Mouse (Mus musculus): ENCODE measurements around the gene Usmg5.

Gene Usmg5

DNA sequence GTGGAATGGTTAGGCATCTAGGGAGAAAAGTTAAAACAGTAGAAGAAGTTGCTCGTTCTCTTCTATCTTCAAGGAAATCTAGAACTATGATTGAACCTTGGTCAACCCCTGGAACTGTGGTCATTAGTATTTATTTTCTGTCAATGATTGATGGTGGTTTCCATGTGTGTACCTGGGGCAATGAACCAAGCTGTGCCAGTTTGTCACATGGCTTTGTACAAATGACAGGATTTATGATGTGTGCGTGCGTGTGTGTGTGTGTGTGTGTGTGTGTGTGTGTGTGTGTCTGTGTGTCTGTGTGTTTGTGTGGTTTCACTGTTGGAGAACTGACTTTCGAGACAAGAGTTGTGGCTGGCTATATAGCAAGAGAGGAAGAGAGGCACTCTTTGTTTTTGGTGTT is 37.0 kb downstream of the Usmg5 start:
- no peak for DNase-seq

DNA sequence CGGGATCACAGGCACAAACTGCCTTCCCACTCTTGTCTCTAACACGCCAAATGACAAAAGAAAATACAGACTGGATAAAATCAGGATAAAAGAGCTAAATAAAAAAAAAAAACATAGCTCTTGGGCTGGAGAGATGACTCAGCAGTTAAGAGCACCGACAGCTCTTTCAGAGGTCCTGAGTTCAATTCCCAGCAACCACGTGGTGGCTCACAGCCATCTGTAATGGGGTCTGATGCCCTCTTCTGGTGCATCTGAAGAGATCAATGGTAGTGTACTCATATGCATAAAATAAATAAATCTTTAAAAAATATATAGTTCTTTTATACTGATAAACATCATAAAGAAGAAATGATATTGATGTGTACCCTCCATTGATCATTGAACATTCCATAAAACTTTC is 37.5 kb downstream of the Usmg5 start:
- no peak for DNase-seq

DNA sequence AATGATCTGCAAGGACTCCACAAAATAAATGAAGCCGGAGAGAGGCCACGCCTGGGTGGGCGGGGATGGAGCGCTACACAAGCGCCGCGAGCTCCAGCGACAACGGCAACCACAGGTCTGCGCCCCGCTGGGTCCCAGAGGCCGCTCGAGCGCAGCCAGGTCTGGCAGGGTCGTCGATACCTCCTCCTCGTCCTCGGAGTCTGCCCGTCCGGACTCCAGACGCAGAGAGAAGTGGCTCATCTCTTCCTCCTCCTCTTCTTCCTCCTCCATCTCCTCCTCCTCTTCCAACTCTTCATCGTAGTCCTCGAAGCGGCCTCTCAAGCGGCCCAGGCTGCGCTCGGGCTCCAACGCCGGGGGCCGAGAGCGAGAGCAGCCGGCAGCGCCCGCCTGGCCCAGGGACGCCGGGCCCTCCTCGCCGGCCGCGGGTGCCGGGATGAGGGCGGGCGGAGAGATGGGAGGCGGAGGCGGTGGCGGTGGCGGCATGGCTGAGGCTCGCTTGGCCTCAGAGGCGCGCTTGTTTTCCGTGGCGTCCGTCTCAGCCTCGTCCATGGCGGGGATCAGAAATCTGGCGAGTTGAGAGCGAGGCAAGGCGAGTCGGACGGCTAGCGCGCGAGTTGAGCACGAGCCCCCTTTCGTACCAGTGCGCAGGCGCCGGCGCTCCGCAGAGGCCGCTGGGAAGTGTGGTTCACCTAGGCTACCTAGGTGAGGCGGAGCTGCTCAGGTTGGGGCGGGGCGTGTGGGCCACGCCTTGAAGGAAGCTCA is 40.0 kb downstream of the Usmg5 start, which contains the start of gene Pcgf6:
Pcgf6 (minus strand) TSS at position 636 of the 762 bp plus-strand sequence.
- peak; percentile 90 to 92 for DNase-seq

GRCm38 (mm10) chr19:47049840-47050239 is 40.6 kb downstream of the Usmg5 start:
- DNase-seq = no peak

DNA sequence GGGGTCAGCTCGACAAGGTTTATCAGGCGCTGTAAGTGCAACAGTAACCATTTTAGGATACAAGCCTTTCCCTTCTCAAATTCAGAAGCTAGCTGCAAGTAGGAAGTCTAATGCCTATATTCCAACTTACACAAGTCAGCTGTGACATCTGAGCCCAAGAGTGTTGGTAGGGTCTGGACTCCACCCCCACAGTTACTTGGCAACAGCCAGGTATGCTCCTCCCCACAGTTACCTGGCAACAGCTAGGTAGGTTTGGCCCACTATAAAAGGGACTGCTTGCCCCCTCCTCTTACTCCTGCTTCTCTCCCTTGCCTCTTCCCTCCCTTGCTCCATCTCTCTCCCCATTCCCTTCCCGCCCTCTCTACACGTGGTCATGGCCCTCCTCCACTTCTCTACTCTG is 41.4 kb downstream of the Usmg5 start:
- DNase-seq = no peak

DNA sequence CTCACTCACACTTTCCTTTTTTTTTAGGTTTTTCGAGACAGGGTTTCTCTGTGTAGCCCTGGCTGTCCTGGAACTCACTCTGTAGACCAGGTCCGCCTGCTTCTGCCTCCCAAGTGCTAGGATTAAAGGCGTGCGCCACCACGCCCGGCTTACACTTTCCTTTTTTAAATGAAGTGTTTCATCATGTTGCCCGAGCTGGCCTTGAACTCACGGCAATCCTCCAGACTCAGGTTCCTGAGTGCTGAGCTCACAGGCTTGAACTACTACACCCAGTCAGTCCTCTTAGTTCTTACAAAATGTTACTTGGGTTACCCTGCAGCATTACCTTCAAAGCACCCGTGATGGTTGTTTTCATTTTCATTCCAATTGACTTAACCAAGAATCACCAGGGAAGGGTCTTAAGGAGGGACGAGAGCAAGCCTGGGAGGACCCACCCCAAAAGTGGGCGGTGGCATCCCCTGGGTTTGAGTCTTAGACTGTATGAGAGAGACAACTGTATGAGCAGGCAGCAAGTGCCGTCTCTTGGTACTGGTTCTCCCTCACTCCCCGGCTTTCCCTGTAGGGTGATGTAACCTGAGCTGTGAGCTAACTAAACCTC is 43.1 kb downstream of the Usmg5 start:
- no peak for DNase-seq

GRCm38 (mm10) chr19:47046343-47046742 is 44.1 kb downstream of the Usmg5 start:
- no peak for DNase-seq

GRCm38 (mm10) chr19:47043608-47044007 is 46.8 kb downstream of the Usmg5 start:
- no peak for DNase-seq

DNA sequence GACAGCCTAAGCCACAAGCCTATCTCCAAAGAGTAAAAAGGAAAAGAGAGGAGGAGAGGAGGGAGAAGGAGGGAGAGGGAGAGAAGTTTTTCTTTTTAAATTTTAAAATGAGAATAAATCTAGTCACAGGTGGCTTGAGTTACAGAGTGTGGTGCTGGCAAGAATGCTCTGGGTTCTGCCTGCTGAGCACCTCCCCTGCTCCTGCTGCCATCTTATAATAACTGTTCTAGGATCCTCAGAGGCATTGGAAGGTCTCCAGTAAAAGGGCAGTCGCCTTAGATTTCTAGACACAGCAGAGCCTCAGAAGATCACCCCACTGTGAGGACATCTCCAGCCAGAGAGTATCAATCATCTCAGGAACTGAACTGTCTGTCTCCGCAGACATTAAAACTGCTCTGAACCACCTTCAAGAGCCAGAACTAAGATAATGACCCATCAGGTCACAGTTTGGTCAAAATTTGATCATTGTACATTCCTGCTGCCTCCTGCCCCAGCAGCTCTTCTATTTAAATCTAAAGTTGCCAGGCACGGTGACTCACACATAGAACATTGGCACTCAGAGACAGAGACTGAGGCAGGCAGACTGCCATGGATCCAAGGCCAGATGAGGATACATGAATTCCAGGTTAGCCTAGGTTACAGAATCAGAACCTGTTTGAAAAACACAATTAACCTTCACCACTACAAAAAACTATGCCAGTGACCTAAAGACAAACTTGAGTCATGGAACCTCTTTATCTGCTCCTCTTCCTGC is 49.5 kb downstream of the Usmg5 start:
- DNase-seq = no peak

GRCm38 (mm10) chr19:47036596-47036995 is 53.9 kb downstream of the Usmg5 start:
- no peak for DNase-seq

- no peak for DNase-seq
Measured at GRCm38 (mm10) chr19:47034916-47035315, 55.5 kb downstream of the Usmg5 start.

Measured in cerebellum, postnatal 14 days (tissue).